Mouse (Mus musculus) left cerebral cortex, adult 8-10 months (tissue): Measurements from ENCODE around the gene Abcc3. TPM values are rescaled to one million over a fixed set of nuclear protein-coding genes. Genes with fewer than 3 reads are reported as not detected.
"Not testable (repeated sequence)": the region's sequence is repeated elsewhere in the genome, so short reads cannot be mapped to it uniquely, and the experiment has no call there.

Experiments used
- DNase-seq, 2 experiments: peaks; one replicate each; pipeline ENCODE4 v3.0.0; 2022; ENCODE audit warnings: low spot score in 2 of 2
- total RNA-seq, 4 experiments: library from RNA; stranded (reverse); gene quantifications; 2 replicates each; pipeline ENCODE4 v1.2.4; 2022

Gene Abcc3
- total RNA-seq, 4 experiments from 2014 or later, result 2.4 to 8.0 (median 3.4) TPM

DNA sequence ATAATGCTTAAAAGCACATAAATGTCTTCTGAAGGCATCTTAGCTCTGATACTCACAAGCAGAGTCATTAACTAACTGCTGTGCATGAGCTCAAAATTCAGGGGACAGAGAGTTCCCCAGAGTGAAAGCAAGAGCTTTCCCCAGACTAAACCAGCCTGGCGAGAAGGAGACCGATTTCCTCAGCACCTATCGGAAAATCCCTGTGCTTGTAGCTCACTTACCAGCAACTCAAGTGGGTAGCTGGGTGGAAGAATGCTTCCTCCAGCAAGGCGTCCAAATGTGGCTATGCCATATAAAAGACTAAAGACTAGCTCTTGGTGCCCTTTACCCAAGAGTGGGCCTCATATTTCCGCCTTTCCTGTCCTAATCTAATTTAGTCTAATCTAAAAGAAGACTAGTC lies 9.9 kb upstream of the Abcc3 start:
- no peak for DNase-seq

DNA sequence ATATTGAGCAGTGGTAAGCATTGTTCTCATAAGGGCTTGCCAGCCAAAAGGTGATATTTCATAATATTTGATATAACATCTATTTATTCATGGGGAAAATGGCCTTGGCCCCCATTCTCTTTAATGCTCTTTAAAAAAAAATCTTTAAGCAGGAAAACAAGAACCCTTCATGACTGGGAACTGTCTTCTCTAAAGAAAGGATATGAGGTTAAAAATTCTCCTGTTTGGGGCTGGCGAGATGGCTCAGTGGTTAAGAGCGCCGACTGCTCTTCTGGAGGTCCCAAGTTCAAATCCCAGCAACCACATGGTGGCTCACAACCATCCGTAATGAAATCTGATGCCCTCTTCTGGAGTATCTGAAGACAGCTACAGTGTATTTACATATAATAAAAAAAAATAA lies 9.2 kb upstream of the Abcc3 start:
- DNase-seq, result not testable (repeated sequence)

DNA sequence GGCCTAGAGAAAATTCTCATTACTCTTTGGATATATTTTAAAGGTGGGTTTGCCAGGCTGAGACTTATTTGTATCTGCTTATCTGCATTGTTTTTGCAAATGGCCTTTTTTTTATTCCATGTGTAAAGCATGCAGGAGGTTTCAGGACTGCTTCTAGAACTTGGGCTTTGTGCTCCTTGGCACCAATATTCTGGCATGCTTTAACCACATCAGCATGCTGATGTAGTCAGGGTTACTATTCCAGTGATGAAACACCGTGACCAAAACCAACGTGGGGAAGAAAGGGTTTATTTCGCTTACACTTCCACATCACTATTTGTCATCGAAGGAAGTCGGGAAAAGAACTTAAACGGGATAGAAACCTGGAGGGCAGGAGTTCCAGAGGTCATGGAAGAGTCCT lies 8.2 kb upstream of the Abcc3 start:
- no peak for DNase-seq

DNA sequence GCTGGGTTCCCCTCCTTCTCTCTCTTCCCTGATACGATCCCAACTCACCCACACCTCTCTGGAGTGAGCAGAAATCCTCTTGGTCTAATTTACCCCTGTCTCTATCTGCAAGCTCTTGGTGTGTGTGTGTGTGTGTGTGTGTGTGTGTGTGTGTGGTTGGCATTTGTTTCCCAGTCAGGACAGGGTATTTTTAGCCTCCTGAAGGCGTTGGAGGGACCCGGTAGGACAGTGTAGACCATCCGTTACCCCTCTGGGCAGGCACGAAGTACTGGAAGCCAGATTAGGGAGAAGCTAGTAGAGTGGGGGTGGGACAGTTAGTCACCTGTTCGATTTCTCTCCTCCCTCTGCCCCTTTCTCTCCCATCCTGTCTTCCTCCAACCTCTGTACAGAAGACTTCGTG lies 1.3 kb upstream of the Abcc3 start:
- DNase-seq, result no peak

DNA sequence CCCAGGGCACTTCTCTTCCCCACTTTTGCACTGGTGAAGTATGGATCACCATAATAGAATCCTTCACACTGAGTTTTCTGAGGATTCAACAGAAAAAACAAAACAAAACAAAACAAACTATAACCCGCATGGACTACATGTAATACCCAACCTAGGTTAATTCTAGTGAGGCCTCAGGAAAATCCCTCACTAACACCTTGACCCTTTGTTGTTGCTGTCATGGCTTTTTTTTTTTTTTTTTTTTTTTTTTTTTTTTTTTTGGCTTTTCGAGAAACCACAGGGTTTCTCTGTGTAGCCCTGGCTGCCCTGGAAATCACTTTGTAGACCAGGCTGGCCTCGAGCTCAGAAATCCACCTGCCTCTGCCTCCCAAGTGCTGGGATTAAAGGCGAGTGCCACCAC lies 693 bp upstream of the Abcc3 start:
- DNase-seq, result not testable (repeated sequence)

DNA sequence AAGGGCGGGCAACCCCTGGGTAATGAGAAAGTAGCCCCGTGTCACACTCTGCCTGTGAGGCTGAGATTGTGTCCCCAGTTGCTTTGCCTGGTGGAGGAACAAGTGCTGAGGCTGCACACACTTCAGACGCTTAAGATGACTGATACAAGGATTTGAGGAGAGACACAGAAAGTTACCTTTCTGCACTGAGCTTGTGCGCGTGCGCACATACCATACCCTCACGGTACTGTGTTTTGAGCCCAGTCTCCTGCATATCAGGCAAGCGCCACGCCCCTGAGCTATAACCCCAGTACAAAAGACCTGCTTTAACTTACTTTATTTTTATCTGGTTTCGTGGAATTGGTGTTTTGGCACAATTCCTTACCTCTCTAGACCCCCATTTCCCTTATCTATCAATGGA lies 1.1 kb downstream of the Abcc3 start:
- no peak for DNase-seq

DNA sequence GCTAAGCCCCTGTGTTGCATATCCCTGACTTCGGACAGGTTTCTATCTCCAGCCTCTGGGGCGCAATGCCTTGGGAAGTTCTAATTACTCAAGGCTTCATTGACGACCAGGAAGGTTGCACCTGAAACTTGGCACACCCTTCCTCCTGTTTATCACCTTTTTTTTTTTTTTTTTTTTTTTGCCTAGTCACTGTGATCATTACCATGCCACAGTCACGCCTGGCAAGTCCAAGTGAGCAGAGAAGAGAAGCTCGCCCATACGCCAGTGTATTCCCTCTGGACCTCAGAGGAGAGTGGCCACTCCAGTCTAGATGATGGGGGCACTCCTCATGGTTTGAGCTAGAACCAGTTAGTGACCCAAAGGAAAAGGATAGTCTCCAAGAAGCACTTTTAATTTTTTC lies 2.0 kb downstream of the Abcc3 start:
- no peak for DNase-seq

DNA sequence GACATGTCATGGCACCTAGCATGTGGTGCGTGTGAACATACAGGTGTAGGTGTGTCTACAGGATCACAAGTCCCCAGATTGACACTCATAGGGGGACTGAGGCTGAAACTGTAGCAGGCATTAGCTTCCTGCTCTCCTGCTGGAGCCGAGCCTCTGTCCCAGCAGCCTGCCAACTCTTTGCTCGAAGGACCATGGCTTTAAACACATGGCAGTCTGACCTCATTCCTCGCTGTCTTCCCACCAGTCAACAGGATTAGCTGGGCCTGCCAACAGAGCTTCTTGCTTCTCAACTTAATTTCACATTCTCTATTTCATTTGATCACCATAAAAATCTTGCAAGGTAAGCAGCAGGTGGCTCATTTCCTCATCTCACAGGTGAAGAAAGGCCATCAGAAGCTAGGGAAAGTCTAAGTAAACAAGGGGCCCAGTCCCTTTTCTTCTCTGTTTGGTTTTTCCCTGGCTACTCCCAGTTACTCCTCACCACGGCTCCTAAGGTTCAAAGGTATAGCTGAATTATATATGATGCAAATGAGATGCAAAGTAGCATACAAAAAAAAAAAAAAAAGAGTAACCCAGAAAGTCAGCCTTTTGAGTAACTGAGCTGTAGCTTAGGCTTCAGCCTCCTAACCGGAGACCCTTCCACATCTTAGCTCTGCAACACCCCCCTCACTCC lies 2.9 kb downstream of the Abcc3 start:
- no peak for DNase-seq

DNA sequence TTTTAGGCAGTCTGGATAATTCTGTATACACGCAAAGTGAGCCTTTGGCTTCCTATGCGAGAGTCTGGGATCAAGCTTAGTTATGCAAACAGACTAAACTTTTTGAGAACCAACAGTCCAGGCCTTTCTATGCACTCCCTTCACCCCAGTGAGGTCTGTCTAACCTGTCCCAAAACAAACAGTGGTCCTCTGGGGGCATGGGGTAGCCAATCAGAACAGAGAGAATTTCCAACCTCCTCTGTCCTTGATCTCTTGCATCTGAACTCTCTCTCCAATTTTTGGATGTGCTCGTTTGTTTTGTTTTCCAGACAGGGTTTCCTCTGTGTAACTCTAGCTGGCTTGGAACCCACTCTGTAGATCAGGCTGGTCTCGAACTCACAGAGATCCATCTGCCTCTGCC lies 3.8 kb downstream of the Abcc3 start:
- no peak for DNase-seq

DNA sequence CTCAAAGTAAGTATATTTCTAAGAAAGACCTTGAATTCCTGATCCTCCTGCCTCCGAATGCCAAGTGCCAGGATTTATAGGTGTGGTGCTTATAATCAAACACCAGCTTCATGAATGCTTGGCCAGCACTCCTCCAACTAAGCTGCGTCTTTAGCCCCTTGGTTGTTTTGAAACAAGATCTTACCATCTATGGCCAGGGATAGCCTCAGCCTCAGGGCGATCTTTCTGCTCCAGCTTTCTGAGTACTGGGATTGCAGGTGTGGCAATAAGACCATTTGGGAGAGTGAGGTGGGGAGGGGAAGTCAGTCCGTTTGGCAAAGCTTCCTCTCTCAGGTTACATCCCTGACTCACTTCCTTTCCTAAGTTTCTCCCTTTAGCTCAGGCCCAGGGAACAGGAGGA lies 5.0 kb downstream of the Abcc3 start:
- no peak for DNase-seq

DNA sequence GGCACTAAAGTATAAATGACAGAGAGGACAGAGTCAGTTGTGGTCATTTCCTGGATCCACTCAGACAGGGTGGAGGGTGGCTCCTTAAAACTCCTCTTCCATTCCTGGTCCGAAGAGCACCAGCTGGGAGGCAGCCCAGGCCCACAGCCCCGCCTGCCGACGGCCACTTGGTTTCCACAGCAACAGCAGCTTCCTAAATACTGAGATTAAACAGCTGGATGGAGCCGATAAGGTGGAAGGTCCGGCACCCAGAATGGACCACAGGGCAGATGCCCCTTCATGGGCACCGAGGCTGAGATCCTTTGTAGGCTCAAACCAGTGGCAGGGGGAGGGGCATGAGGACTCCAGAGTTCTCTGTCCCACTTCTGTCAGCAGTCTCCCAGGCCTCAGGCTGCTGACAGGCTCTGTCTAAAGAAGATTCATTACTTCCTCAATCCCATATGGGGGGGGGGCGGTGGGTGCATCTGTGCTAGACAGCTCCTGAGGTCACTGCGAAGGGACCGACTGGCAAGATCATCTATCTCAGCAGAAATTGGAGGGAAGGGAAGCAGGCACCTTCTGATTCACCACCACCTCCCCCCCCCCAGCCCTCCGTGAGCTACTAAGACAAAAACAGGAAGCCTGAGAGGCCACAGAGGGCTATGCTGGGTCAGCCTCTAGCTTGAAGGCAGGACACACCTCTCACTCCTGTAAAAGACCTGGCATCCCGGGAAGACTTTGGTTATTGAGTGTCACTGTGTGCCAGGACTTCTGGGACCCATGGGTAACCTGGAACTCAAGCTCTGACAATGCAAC lies 6.6 kb downstream of the Abcc3 start:
- DNase-seq, result no peak

DNA sequence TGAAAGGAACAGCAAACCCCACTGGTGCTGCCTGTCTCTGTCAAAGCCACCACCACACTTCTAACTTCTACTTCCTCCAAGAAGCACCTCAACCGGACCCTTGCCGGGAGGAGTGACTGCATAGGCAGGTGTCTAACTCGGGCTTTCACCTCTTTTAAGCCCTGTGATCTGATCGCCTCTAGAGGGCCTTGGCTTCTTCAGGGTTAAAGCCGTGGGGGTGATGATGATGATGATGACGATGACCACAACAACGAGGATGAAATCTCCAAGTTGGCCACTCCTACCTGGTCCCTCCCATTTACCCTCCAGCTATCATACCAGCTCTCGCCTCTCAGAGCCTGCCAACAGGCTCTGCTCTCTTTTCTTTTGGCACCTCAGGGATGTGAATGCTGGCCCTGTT lies 13.1 kb downstream of the Abcc3 start:
- no peak for DNase-seq

DNA sequence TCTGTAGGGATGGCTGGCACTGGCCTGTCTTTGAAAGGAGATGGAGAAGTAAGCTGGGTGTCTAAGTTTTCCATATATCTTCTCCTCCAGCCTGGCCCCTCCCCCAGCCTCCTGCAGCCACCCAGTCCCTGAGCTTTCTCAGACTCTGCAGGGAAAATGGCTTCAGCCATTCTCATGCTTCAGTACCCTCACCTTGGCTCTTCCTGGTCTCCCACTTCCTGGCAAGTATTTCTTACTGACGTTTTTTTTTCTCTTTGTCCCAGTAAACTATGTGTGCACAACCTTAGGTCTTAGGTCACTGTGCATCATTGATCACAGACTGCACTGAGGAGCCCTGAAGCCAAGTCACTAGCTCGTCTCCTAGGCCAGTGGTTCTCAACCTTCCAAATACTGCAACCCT lies 13.7 kb downstream of the Abcc3 start:
- DNase-seq, result no peak

DNA sequence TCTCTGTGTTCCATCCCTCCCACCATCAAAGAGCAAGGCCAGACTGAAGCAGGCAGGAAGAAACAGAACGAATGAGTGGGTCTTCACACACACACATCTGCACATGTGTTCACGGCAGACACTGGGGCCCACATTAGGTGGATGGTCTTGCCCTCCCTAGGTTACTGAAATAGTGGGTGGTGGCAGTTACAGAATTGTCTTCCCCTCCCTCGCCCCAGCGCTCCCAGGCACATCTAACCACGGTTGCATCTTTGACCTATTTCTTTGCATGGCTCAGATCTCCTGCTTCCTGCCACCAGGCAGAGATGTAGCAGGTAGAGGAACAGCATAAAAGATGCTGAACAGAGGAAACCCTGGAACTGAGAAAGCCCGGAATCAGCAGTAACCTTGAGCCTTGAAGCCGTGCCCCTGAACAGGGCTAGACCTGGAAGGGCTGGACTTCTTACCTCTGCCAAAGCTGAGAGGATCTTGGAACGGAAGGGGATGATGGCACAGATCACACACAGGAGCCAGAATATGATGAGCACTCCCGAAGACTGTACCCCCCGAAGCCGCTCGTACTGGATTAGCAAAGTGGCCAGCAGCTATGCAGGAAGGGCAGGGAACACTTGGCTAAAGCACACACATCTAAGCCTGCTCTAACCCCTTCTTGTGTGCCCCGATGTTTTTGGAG lies 18.4 kb downstream of the Abcc3 start:
- no peak for DNase-seq

DNA sequence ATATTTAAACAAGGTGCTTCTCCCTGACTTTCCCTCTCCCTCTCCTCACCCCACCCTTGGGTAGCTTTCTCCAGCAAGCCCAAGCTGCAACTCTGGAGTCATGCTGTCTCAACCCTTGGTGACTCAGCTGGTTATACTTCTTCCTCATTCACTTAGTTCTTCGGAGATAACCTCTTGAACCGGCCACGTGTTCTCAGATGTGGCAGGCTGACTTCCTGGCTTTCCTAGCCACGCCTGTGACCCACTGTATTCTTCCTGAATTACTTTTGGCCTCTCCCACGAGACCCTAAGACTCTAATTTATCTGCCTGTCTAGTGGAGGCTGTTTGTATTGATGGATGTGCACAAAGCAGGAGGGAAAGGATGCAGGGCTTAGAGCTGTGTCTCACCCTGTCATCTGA lies 22.0 kb downstream of the Abcc3 start:
- DNase-seq, result no peak

DNA sequence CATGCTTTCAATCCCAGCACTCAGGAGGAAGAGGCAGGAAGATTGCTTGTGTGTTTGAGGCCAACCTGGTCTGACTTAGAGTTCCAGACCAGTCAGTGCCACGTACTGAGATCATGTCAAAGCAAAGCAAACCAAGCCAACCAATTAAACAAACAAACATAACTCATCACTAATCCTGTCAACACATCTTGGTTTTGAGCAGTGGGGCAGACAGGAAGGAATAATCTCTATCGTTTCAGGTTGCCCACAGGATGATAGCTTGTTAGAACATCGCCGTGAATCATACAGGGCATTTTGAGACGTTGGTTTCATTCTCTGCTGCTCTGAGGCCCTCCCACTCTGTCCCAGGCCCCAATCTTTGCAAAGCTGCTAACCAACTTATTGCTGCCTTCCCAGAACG lies 22.8 kb downstream of the Abcc3 start:
- no peak for DNase-seq

DNA sequence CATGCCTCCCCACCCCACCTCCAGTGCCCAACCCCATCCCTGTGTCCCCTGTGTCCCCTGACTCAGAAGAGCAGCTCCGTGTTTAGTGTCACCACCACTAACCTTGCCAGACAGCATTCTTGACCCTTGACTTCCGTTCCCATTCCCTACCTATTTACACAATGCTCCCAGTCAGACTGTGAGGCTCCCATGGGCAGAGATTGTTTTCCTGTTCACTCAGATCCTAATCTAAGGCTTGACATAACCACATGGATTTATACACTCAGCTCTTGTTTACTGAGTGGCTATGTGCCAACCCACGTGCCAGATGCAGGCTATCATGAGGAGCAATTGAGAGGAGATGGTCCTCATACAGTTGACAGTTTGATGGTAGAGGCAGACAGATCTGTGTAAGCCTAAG lies 27.5 kb downstream of the Abcc3 start:
- DNase-seq, result no peak

DNA sequence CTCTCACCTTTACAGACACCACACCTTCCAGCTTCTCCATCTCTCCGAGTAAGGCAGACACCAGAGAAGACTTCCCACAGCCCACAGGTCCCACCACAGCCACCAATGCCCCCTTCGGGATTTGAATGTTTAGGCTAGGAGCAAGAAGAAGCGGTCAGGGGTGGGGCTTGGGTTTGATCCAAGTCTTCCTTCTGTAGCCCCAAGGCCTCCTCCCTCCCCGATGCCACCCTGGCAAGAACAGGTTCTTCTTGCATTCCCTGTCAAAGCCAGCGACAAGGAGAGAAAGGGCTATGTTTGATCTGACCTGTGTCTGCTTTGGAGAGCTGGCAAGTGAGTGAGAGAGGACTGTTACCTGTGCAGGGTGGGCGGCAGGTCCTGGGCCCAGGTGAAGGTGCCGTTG lies 29.1 kb downstream of the Abcc3 start:
- no peak for DNase-seq

DNA sequence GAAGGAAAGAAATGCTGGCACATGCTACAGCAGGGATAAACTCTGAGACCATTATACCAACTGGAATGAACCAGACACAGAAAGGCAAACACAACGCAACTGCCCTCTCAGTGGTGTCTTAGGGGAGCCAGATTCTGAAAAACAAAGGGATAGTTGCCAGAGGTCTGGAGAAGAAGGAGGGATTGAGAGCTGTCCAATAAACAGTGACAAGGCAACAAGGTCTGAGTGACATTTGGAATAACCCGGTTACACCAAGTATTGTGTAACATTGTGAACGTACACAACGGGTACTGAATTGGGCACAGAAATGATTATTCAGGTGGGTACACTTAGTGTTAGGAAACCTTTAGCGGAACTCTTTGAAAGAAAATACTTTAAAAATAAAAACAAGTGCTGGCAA lies 30.7 kb downstream of the Abcc3 start:
- DNase-seq, result no peak

DNA sequence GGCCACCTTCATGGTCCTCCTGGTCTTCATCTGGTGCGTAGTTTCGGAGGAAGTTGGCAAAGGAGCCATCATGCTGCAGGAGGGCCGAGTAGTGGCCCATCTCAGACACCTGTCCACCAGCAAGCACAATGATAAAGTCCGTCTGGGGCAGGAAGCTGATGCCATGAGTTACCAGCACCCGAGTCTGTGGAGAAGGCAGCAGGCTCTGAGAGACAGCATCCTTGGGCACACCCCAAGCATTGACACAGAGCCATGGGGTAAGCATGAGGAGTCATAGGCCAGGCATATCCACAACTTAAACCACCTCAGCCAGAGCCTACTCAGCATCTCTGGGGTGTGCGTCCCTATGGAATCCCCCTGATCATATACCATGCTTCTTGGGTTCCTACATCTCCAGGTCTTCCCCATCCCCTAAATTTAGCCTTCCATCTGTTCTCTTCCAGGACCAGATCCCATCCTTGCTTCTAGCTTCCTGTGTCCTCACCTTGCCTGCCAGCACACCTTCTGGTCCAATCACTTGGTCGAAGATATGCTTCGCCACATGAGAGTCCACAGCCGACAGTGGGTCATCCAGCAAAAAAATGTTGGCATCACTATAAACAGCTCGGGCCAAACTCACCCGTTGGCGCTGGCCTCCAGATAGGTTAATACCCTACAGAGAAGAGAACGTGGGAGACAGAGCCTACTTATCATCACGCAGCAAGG lies 31.5 kb downstream of the Abcc3 start:
- no peak for DNase-seq

DNA sequence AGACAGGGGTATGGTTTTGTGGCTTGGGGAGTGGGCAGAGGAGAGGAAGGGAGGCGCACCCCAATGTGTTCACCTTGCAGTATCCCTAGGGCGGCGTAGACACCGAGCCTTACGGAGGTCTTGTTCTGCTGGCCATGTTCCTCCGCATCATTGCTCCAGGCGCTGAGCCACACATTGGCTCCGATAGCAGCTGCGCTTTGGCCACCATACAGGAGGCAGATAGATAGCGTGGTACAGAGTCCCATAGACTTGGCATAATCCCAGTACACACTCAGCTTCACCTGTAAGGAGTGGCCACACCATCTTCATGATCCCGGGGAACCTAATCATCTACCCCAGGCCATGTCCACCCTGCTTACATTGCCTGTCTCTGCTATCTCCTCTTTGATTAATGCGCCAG lies 33.6 kb downstream of the Abcc3 start:
- no peak for DNase-seq
